Mouse (Mus musculus): ENCODE data around the gene Mt4. TPM values are rescaled to one million over a fixed set of nuclear protein-coding genes. Genes with fewer than 3 reads are reported as not detected.

The Mt4 gene
- polyA plus RNA-seq, 1 experiment from 2014 or later, result not detected

- H3K4me1 ChIP-seq, result peaks cover 76% of the 10 kb centered on the region
- WGBS (ENCODE audit: insufficient replicate concordance), result 2% methylated on average over 39 of the region's 39 CpGs
- H3K9ac ChIP-seq, result peak overlapping the region; percentile 95
- ATAC-seq, result no peak; the same call in 1 of the 2 replicates
- H3K4me2 ChIP-seq, result peak overlapping the region; percentile 85
- H3K27ac ChIP-seq, result peak overlapping the region; percentile 99
- H3K9me3 ChIP-seq (replicated peaks), result no peaks in the 10 kb centered on the region
- peaks cover 51% of the 10 kb centered on the region for H3K27me3 ChIP-seq (replicated peaks)
- H3K36me3 ChIP-seq, result no peaks in the 10 kb centered on the region
- peak overlapping the region; percentile 87 for H3K4me3 ChIP-seq
Observed at GRCm38 (mm10) chr8:94172809-94173732, 36.1 kb downstream of the Mt4 start.

GRCm38 (mm10) chr8:94173848-94174403 is 36.9 kb downstream of the Mt4 start:
- H3K27me3 ChIP-seq (replicated peaks), result peaks cover 51% of the 10 kb centered on the region
- no peak for ATAC-seq
- WGBS (ENCODE audit: insufficient replicate concordance), result 41% methylated on average over 11 of the region's 11 CpGs

GRCm38 (mm10) chr8:94174619-94175213 is 37.7 kb downstream of the Mt4 start:
- Histone ChIP-seq H3K9me3 (replicated peaks) (no peaks in the 10 kb centered on the region), H3K4me1 (peaks cover 69% of the 10 kb centered on the region), H3K4me3 (peak overlapping the region; percentile 87), H3K27me3 (replicated peaks) (peaks cover 51% of the 10 kb centered on the region), H3K4me2 (peak overlapping the region; percentile 85), H3K27ac (peak overlapping the region; percentile 99), H3K36me3 (peaks cover 2% of the 10 kb centered on the region), H3K9ac (peak overlapping the region; percentile 95)
- 40% methylated on average over 7 of the region's 7 CpGs for WGBS (ENCODE audit: insufficient replicate concordance)
- no peak for ATAC-seq

More at GRCm38 (mm10) chr8:94173848-94174403, 36.9 kb downstream of the Mt4 start:
- Histone ChIP-seq H3K27ac (peak overlapping the region; percentile 99), H3K4me3 (peak overlapping the region; percentile 87), H3K9me3 (replicated peaks) (no peaks in the 10 kb centered on the region), H3K4me1 (peaks cover 77% of the 10 kb centered on the region), H3K4me2 (peak overlapping the region; percentile 85), H3K36me3 (no peaks in the 10 kb centered on the region), H3K9ac (peak overlapping the region; percentile 95)

GRCm38 (mm10) chr8:94177716-94178390 is 40.9 kb downstream of the Mt4 start:
- Histone ChIP-seq H3K36me3 (peaks cover 15% of the 10 kb centered on the region), H3K27ac (peak overlapping the region; percentile 96), H3K4me2 (peak overlapping the region; percentile 90), H3K4me3 (peak overlapping the region; percentile 75), H3K9ac (peak overlapping the region; percentile 73), H3K27me3 (replicated peaks) (peaks cover 30% of the 10 kb centered on the region), H3K4me1 (peaks cover 70% of the 10 kb centered on the region), H3K9me3 (replicated peaks) (no peaks in the 10 kb centered on the region)
- 51% methylated on average over 7 of the region's 7 CpGs for WGBS (ENCODE audit: insufficient replicate concordance)
- ATAC-seq, result no peak

- peaks cover 73% of the 10 kb centered on the region for H3K4me1 ChIP-seq
Observed at GRCm38 (mm10) chr8:94178857-94179712, 42.1 kb downstream of the Mt4 start, which contains the start of gene Mt1. Gene Mt1 (plus strand): TSS chr8:94179082.

GRCm38 (mm10) chr8:94179713-94180560 is 42.9 kb downstream of the Mt4 start:
- Histone ChIP-seq H3K36me3 (peaks cover 15% of the 10 kb centered on the region), H3K4me1 (peaks cover 73% of the 10 kb centered on the region), H3K9ac (peak overlapping the region; percentile 92), H3K27ac (peak overlapping the region; percentile 96), H3K4me3 (peak overlapping the region; percentile 75), H3K4me2 (peak overlapping the region; percentile 90), H3K9me3 (replicated peaks) (no peaks in the 10 kb centered on the region), H3K27me3 (replicated peaks) (peaks cover 30% of the 10 kb centered on the region)
- 2% methylated on average over 25 of the region's 25 CpGs for WGBS (ENCODE audit: insufficient replicate concordance)
- no peak for ATAC-seq

More at GRCm38 (mm10) chr8:94178857-94179712, 42.1 kb downstream of the Mt4 start, which contains the start of gene Mt1:
- H3K9ac ChIP-seq, result peak within 1 kb of the TSS; percentile 92
- whole genome bisulfite sequencing (ENCODE audit: insufficient replicate concordance), result under 1% methylated on average over 50 of the region's 50 CpGs
- peak; percentile 90 for ATAC-seq
- no peaks in the 10 kb centered on the region for H3K9me3 ChIP-seq (replicated peaks)
- H3K27ac ChIP-seq, result peak within 1 kb of the TSS; percentile 96
- H3K4me3 ChIP-seq, result peak within 1 kb of the TSS; percentile 75
- H3K4me2 ChIP-seq, result peak within 1 kb of the TSS; percentile 90
- peaks cover 26% of the 10 kb centered on the region for H3K27me3 ChIP-seq (replicated peaks)
- peaks cover 15% of the 10 kb centered on the region for H3K36me3 ChIP-seq

- Histone ChIP-seq H3K4me1 (peaks cover 74% of the 10 kb centered on the region), H3K9ac (peak overlapping the region; percentile 92), H3K27me3 (replicated peaks) (peaks cover 28% of the 10 kb centered on the region), H3K4me3 (peak overlapping the region; percentile 75), H3K9me3 (replicated peaks) (no peaks in the 10 kb centered on the region), H3K36me3 (peaks cover 15% of the 10 kb centered on the region), H3K4me2 (peak overlapping the region; percentile 90), H3K27ac (peak overlapping the region; percentile 96)
- no peak for ATAC-seq
- WGBS (ENCODE audit: insufficient replicate concordance), result 69% methylated on average over 1 of the region's 1 CpGs
Observed at GRCm38 (mm10) chr8:94180561-94180908, 43.5 kb downstream of the Mt4 start.

GRCm38 (mm10) chr8:94182055-94182929 is 45.3 kb downstream of the Mt4 start:
- Histone ChIP-seq H3K4me2 (peak overlapping the region; percentile 90), H3K27me3 (replicated peaks) (peaks cover 27% of the 10 kb centered on the region), H3K36me3 (peaks cover 15% of the 10 kb centered on the region), H3K4me1 (peaks cover 87% of the 10 kb centered on the region), H3K4me3 (peak overlapping the region; percentile 55), H3K9me3 (replicated peaks) (no peaks in the 10 kb centered on the region), H3K27ac (peak overlapping the region; percentile 96), H3K9ac (peak overlapping the region; percentile 71)
- WGBS (ENCODE audit: insufficient replicate concordance), result 51% methylated on average over 13 of the region's 13 CpGs
- ATAC-seq, result no peak

- peak; percentile 67 for ATAC-seq
- H3K27me3 ChIP-seq (replicated peaks), result peaks cover 35% of the 10 kb centered on the region
- H3K27ac ChIP-seq, result peak overlapping the region; percentile 96
- peaks cover 15% of the 10 kb centered on the region for H3K36me3 ChIP-seq
- under 1% methylated on average over 16 of the region's 16 CpGs for WGBS (ENCODE audit: insufficient replicate concordance)
- H3K4me3 ChIP-seq, result peak overlapping the region; percentile 55
- peak overlapping the region; percentile 71 for H3K9ac ChIP-seq
- peaks cover 85% of the 10 kb centered on the region for H3K4me1 ChIP-seq
- peak overlapping the region; percentile 90 for H3K4me2 ChIP-seq
- H3K9me3 ChIP-seq (replicated peaks), result no peaks in the 10 kb centered on the region
Observed at GRCm38 (mm10) chr8:94183117-94183516, 46.1 kb downstream of the Mt4 start.

Data from liver, embryonic 12.5 days (tissue).